Mouse (Mus musculus) ES-E14 (cell line): ENCODE data around the gene Trim47. TPM values are rescaled to one million over a fixed set of nuclear protein-coding genes. Genes with fewer than 3 reads are reported as not detected.

Source experiments
- DNase-seq: peaks from one replicate; pipeline ENCODE4 v3.0.0-alpha.2; 2013; ENCODE audit warnings: low read depth, low spot score
- H3K27ac ChIP-seq: 2 replicates; pipeline ENCODE4 v1.5.1; 2012; ENCODE audit warnings: low read depth, mild to moderate bottlenecking, low read length, moderate library complexity, mixed read lengths; ENCODE audit not compliant: poor library complexity, insufficient read depth, severe bottlenecking
- H3K36me3 ChIP-seq: 2 replicates; pipeline ENCODE4 v1.6.1; 2012; ENCODE audit warnings: mild to moderate bottlenecking, low read length, moderate library complexity, mixed read lengths; ENCODE audit not compliant: control insufficient read depth, poor library complexity, insufficient read depth, severe bottlenecking
- H3K4me1 ChIP-seq, 2 experiments: fragments of 150-350 bp in 1 of 2; sonication (generic) in 1 of 2; 2 replicates each; pipeline ENCODE4 v1.6.1; 2012; ENCODE audit warnings: low read length in 2 of 2, mild to moderate bottlenecking in 1 of 2, mixed read lengths in 1 of 2; ENCODE audit not compliant: control insufficient read depth in 2 of 2, insufficient read depth in 2 of 2, poor library complexity in 1 of 2
- H3K4me3 ChIP-seq, 2 experiments: fragments of 150-350 bp in 1 of 2; sonication (generic) in 1 of 2; 2 replicates each; pipeline ENCODE4 v1.5.1; 2012; ENCODE audit warnings: low read length in 2 of 2, low read depth in 1 of 2, mild to moderate bottlenecking in 1 of 2, mixed read lengths in 1 of 2; ENCODE audit not compliant: insufficient read depth in 1 of 2, poor library complexity in 1 of 2, severe bottlenecking in 1 of 2
- H3K9ac ChIP-seq: 2 replicates; pipeline ENCODE4 v1.6.1; 2012; ENCODE audit warnings: low read depth, mild to moderate bottlenecking, low read length, mixed read lengths; ENCODE audit not compliant: poor library complexity, insufficient read depth, severe bottlenecking
- H3K9me3 ChIP-seq: fragments of 150-350 bp; sonication (generic); 2 replicates; pipeline ENCODE4 v1.6.1; 2012; ENCODE audit warnings: low read depth, mild to moderate bottlenecking, low read length; ENCODE audit not compliant: control insufficient read depth, insufficient read depth
- CHD2 ChIP-seq: IDR thresholded peaks from 2 replicates; pipeline ENCODE4 v1.6.1; 2014; ENCODE audit warnings: mild to moderate bottlenecking, low read depth, low read length, inconsistent platforms
- HCFC1 ChIP-seq: IDR thresholded peaks from 2 replicates; pipeline ENCODE4 v1.6.1; 2012; ENCODE audit warnings: low read length, inconsistent platforms, borderline replicate concordance; ENCODE audit not compliant: insufficient read depth
- MAFK ChIP-seq: IDR thresholded peaks from 2 replicates; pipeline ENCODE4 v1.6.1; 2014; ENCODE audit warnings: mild to moderate bottlenecking, low read depth, low read length, inconsistent platforms; ENCODE audit not compliant: insufficient read depth
- ZC3H11A ChIP-seq: IDR thresholded peaks from 2 replicates; pipeline ENCODE4 v1.6.1; 2012; ENCODE audit warnings: low read depth, mild to moderate bottlenecking, inconsistent platforms, low read length, borderline replicate concordance
- ZNF384 ChIP-seq: IDR thresholded peaks from 2 replicates; pipeline ENCODE4 v1.6.1; 2012; ENCODE audit warnings: low read depth, low read length, inconsistent platforms
- in situ Hi-C, 2 experiments: fragments of 600-800 bp; cut with MboI; formaldehyde crosslinking; loops; one replicate each; pipeline ENCODE4 v1.15.1; 2025; ENCODE audit warnings: low sequenced_read_pairs in 2 of 2, inconsistent platforms in 1 of 2; ENCODE audit not compliant: unreplicated experiment in 2 of 2
- total RNA-seq: library from RNA; depleted of rRNA; stranded (reverse); fragments of 300-350 nt; gene quantifications from 2 replicates; pipeline ENCODE4 v1.2.3, GENCODE M21; 2012; rRNA removed

Trim47 gene
- total RNA-seq, 1 experiment, result 3.3 TPM

DNA sequence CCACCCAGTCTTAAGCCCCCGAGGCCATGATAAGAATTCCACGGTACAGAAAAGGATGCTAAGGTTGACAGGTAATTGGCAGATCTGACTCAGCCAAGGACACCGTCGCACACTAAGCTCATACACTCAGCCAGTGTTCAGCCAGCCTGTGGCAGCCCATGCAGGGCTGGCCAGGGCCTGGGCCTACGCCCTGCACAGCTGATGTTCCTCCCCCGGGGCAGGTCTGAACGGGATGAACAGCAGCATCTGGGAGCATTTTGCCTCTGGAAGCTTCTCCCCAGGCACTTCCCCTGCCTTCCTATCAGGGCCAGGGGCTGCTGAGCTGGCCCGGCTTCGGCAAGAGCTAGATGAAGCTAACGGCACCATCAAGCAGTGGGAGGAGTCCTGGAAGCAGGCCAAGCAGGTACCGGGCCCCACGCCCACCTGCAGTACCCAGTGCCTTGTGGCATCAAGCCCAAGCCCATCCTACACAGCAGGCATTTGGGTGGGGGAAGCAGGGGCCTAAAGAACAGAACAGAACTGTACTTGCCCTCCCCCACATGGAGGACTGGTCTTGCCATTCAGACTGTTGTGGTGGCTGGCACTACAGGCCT lies 68.9 kb downstream of the Trim47 start:
- H3K36me3 ChIP-seq, result peaks cover 66% of the 10 kb centered on the region
- no peak for DNase-seq
- in situ Hi-C loops, result no loop called here
- no peak overlapping the region for H3K27ac ChIP-seq
- H3K9me3 ChIP-seq, result no peaks in the 10 kb centered on the region
- no peak overlapping the region for H3K4me3 ChIP-seq
- H3K4me1 ChIP-seq, result peaks cover 0 to 3% of the 10 kb centered on the region in 2 experiments; a peak in 1 of 4 replicates
- TF ChIP-seq ZC3H11A (no peak), CHD2 (no peak), HCFC1 (no peak), MAFK (no peak), ZNF384 (no peak)
- H3K9ac ChIP-seq, result no peak overlapping the region

DNA sequence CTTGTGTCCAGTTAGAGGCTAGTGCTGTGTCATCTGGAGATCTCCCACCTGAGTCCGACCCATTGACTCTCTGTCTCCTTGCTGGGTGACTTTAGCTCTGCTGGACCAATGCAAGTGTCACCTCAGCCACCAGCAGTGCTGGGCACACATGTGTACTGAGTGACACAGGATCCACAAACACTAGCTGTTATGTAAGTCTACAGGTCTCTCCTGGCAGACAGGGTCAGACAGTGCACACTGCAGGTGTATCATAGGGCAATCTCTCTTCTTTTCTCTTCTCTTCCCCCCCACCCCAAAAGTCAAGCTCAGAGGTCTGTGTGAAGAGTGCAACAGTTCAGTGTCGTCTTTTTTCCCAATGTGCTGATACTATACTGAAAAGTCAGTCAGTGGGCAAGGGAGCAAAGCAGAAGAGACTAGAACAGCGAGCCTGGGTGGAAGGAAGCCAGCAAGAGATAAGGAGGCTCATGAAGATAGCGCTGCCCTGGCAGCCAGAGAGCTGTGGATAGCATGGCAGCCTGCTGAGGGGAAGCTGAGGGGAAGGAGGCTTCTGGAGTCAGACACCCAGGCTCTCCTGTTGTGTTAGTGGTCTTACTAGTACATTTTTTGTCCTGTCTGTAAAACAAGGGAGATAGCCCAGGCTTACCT lies 69.7 kb downstream of the Trim47 start:
- no peak for DNase-seq
- no peak overlapping the region for H3K9ac ChIP-seq
- peaks cover 72% of the 10 kb centered on the region for H3K36me3 ChIP-seq
- TF ChIP-seq CHD2, result no peak
- no peak for TF ChIP-seq HCFC1
- no peak for TF ChIP-seq MAFK
- no peak for TF ChIP-seq ZNF384
- TF ChIP-seq ZC3H11A, result no peak
- H3K9me3 ChIP-seq, result no peaks in the 10 kb centered on the region
- no peak overlapping the region for H3K27ac ChIP-seq
- no peak overlapping the region for H3K4me3 ChIP-seq
- peaks cover 0 to 3% of the 10 kb centered on the region in 2 experiments; a peak in 1 of 4 replicates for H3K4me1 ChIP-seq
- in situ Hi-C loops, result no loop called here

DNA sequence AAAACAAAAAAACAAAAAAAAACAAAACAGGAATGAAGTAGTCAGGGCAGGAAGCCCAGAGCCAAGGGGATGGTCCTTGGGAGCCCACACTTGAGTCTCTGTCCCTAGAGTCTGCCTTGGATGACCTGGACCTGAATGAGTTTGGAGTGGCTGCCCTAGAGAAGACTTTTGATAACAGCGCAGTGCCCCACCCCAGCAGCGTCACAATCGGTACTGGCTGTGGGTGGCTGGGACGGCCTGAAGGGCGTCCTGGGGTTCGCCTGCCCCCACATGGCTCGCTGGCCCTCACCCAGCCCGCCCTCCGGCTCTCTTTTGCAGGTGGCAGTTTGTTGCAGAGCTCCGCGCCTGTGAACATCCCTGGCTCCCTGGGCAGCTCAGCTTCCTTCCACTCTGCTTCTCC lies 71.1 kb downstream of the Trim47 start:
- H3K36me3 ChIP-seq, result peaks cover 76% of the 10 kb centered on the region
- no peak for DNase-seq
- no peaks in the 10 kb centered on the region for H3K9me3 ChIP-seq
- H3K4me1 ChIP-seq, result 0 out of 4 replicates have a peak, but pooled peaks cover 0 to 3% of the 10 kb centered on the region in 2 experiments
- H3K4me3 ChIP-seq, result no peak overlapping the region
- in situ Hi-C loops, result no loop called here
- no peak overlapping the region for H3K27ac ChIP-seq
- no peak for TF ChIP-seq ZNF384
- no peak for TF ChIP-seq CHD2
- TF ChIP-seq HCFC1, result no peak
- no peak for TF ChIP-seq ZC3H11A
- no peak overlapping the region for H3K9ac ChIP-seq

Other genes starting within 250 kb of the Trim47 start
- 0.67 TPM in 1 of 2 replicates, not detected in the other for gene Smim5, start 227.2 kb downstream of the Trim47 start, total RNA-seq
- 0.45 TPM in 1 of 2 replicates, not detected in the other for gene Smim6, start 215.2 kb downstream of the Trim47 start, total RNA-seq
- 52.1 and 63.5 TPM in 2 replicates for gene Sap30bp, start 193.9 kb downstream of the Trim47 start, total RNA-seq
- 28.0 and 40.8 TPM in 2 replicates for gene Recql5, start 193.7 kb downstream of the Trim47 start, total RNA-seq
- 9.6 and 26.3 TPM in 2 replicates for gene Itgb4, start 152.5 kb downstream of the Trim47 start, total RNA-seq
- gene Galk1, start 114.5 kb downstream of the Trim47 start, total RNA-seq, result 144 and 195 TPM in 2 replicates
- gene H3f3b, start 99.2 kb downstream of the Trim47 start, total RNA-seq, result 504 and 729 TPM in 2 replicates
- 32.5 and 39.6 TPM in 2 replicates for gene Unk, start 96.9 kb downstream of the Trim47 start, total RNA-seq
- 13.3 and 14.2 TPM in 2 replicates for gene Unc13d, start 49.2 kb downstream of the Trim47 start, total RNA-seq
- gene Wbp2, start 40.2 kb downstream of the Trim47 start, total RNA-seq, result 16.9 and 20.1 TPM in 2 replicates
- gene Trim65, start 3.9 kb upstream of the Trim47 start, total RNA-seq, result 0.31 and 0.42 TPM in 2 replicates
- 81.1 and 81.3 TPM in 2 replicates for gene Mrpl38, start 11.7 kb upstream of the Trim47 start, total RNA-seq
- gene Fbf1, start 41.0 kb upstream of the Trim47 start, total RNA-seq, result 29.4 and 32.1 TPM in 2 replicates
- 17.0 and 19.1 TPM in 2 replicates for gene Ten1, start 71.6 kb upstream of the Trim47 start, total RNA-seq
- gene Acox1, start 71.8 kb upstream of the Trim47 start, total RNA-seq, result 11.2 and 16.5 TPM in 2 replicates
- 2.9 and 4.5 TPM in 2 replicates for gene Evpl, start 110.9 kb upstream of the Trim47 start, total RNA-seq
- gene Srp68, start 147.0 kb upstream of the Trim47 start, total RNA-seq, result 33.4 and 38.2 TPM in 2 replicates
- gene Galr2, start 153.7 kb upstream of the Trim47 start, total RNA-seq, result 1.8 and 3.3 TPM in 2 replicates
- gene Exoc7, start 180.0 kb upstream of the Trim47 start, total RNA-seq, result 25.5 and 26.4 TPM in 2 replicates
- 0.67 and 1.2 TPM in 2 replicates for gene Foxj1, start 208.2 kb upstream of the Trim47 start, total RNA-seq